Mouse (Mus musculus) myocyte (in vitro differentiated cells): ENCODE measurements at regions not wholly inside any gene's neighbourhood (a gene's known extent, or its start where the extent isn't known, plus 50 kb on each side); places are given as distances from the start of the nearest gene placed in this dataset.

Source experiments
- CEBPB ChIP-seq: IDR thresholded peaks from 2 replicates; pipeline ENCODE4 v1.6.1; 2011; ENCODE audit warnings: mild to moderate bottlenecking, moderate library complexity; ENCODE audit not compliant: poor library complexity, insufficient read depth, severe bottlenecking
- E2F4 ChIP-seq: IDR thresholded peaks from one replicate; pipeline ENCODE4 v1.6.1; 2011; ENCODE audit warnings: mild to moderate bottlenecking, control low read depth, moderate library complexity; ENCODE audit not compliant: insufficient read depth
- MAX ChIP-seq: IDR thresholded peaks from one replicate; pipeline ENCODE4 v1.6.1; 2011; ENCODE audit warnings: low read depth, mild to moderate bottlenecking, control low read depth
- MYOD1 ChIP-seq, 3 experiments: IDR thresholded peaks; one replicate each; pipeline ENCODE4 v1.6.1; 2011; ENCODE audit warnings: control low read depth in 2 of 3, low read depth in 2 of 3, mild to moderate bottlenecking in 2 of 3, moderate library complexity in 1 of 3; ENCODE audit not compliant: insufficient read length in 2 of 3, control insufficient read depth in 1 of 3
- MYOG ChIP-seq, 3 experiments: IDR thresholded peaks; one replicate each; pipeline ENCODE4 v1.6.1; 2011; ENCODE audit warnings: control low read depth in 2 of 3, low read depth in 2 of 3, mild to moderate bottlenecking in 2 of 3; ENCODE audit not compliant: insufficient read length in 2 of 3, control insufficient read depth in 1 of 3, insufficient read depth in 1 of 3
- POLR2A ChIP-seq: IDR thresholded peaks from one replicate; pipeline ENCODE4 v1.6.1; 2011; ENCODE audit warnings: low read depth, mild to moderate bottlenecking, control low read depth, moderate library complexity; ENCODE audit not compliant: insufficient read length
- POLR2AphosphoS2 ChIP-seq: IDR thresholded peaks from one replicate; pipeline ENCODE4 v1.6.1; 2011; ENCODE audit warnings: low read depth, control low read depth; ENCODE audit not compliant: insufficient read length
- REST ChIP-seq: IDR thresholded peaks from one replicate; pipeline ENCODE4 v1.6.1; 2011; ENCODE audit warnings: mild to moderate bottlenecking, control low read depth, moderate library complexity; ENCODE audit not compliant: insufficient read depth, insufficient read length
- SRF ChIP-seq: IDR thresholded peaks from one replicate; pipeline ENCODE4 v1.6.1; 2011; ENCODE audit warnings: low read depth; ENCODE audit not compliant: control insufficient read depth, insufficient read length
- TCF12 ChIP-seq: IDR thresholded peaks from one replicate; pipeline ENCODE4 v1.6.1; 2011; ENCODE audit warnings: mild to moderate bottlenecking, control low read depth; ENCODE audit not compliant: poor library complexity, insufficient read depth, severe bottlenecking
- TCF3 ChIP-seq: IDR thresholded peaks from one replicate; pipeline ENCODE4 v1.6.1; 2011; ENCODE audit warnings: low read depth, control low read depth; ENCODE audit not compliant: insufficient read length
- USF1 ChIP-seq: IDR thresholded peaks from one replicate; pipeline ENCODE4 v1.6.1; 2011; ENCODE audit warnings: low read depth, mild to moderate bottlenecking, control low read depth, moderate library complexity

- TF ChIP-seq MAX (no peak), POLR2A (no peak), TCF12 (no peak), USF1 (no peak), CEBPB (no peak), E2F4 (no peak), TCF3 (no peak), MYOD1 (IDR thresholded peaks at IDR 0.05; ENCODE audit: control insufficient read depth in 1 of 3, insufficient read length in 2 of 3, low read depth in 2 of 3) (no peak), POLR2AphosphoS2 (no peak), SRF (no peak), MYOG (IDR thresholded peaks at IDR 0.05; ENCODE audit: control insufficient read depth in 1 of 3, insufficient read depth in 1 of 3, insufficient read length in 2 of 3, low read depth in 2 of 3) (no peak), REST (no peak)
Measured at GRCm38 (mm10) chr1:72054541-72054940, 157.6 kb downstream of the Mreg start.
